Mouse (Mus musculus): ENCODE measurements at regions not wholly inside any gene's neighbourhood (a gene's known extent, or its start where the extent isn't known, plus 50 kb on each side); places are given as distances from the start of the nearest gene placed in this dataset.

DNA sequence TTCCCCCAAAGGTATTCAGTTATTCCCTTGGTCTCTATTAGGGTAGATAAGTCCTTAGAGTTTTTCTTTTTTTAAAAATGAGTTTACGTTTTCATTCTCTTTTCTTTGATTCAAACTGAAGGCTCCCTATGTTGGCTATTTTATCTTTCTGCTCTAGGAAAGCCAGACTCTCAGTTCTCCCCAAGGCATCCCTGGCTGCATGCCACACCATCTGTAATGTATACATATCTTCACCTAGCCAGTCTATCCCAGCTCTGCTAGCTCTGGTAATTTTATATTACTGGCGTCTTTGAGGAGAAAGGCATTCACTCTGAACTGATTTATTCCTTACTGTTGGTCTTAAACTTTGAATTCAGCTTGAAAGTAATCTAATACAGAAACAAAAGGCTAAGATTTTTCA, 65.2 kb upstream of the Cabcoco1 start:
- no peak for DNase-seq (ENCODE audit: extremely low spot score)

DNA sequence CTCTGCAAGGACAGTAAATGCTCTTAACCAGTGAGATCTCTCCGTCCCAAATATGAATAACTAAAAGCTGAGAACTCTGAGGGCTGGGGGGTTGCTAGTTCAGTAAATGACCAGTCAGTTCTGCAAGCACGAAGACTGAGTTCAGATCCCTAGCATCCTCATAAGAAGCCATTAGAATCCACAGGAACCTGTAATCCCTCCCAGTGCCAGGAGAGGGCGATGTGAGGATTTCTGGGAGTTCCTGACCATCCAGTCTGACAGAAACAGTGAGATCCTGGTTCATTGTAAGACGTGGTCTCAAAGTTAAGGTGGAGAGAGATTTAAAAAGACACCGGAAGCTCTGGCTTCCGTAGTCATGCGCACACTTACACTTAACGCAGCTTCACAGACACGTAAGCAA, 70.2 kb upstream of the Cabcoco1 start:
- DNase-seq (ENCODE audit: extremely low spot score): peak; percentile 18

- no peak for DNase-seq (ENCODE audit: extremely low spot score)
These were observed 71.0 kb upstream of the Cabcoco1 start for GRCm38 (mm10) chr10:68612727-68613126.

DNA sequence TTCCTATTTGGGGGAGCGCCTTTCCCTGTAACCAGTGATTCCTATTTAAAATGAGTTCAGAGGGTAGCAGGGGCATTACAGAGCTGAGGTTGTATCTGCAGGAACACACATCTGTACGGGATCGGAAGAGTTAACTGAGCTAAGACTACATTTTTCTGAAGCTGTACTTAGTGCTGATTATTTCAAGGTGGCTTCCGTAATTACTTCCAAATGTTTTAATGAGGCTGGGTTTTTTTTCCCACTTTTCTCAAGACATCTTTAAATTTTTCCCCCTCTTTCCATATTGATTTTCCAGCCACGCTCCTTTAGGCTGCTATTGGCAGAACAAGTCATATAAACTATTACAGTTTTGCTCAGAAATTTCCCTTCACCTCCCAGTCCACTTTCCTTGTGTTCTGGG, 82.1 kb upstream of the Cabcoco1 start:
- no peak for DNase-seq (ENCODE audit: extremely low spot score)

DNA sequence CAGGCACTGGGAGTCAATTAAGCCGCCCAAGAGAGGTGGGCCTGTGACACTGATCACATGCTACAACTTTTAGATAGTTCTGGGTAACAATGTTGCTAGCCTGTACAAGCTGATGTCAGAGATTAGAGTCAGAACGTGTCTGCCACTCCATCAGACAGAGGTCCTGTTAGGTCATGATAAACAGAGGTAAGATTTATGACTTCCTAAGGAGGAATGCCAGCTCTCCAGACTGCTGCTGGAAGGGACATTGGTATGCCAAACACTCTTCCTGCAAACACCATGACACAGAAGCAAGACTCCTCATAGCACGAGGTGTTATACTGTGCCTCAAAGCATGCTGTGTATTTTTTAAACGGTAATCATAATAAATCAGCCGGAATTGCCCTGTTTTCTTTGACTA, 83.6 kb upstream of the Cabcoco1 start:
- no peak for DNase-seq (ENCODE audit: extremely low spot score)

- no peak for DNase-seq (ENCODE audit: extremely low spot score)
These were observed 84.1 kb upstream of the Cabcoco1 start for GRCm38 (mm10) chr10:68625752-68626151.

DNA sequence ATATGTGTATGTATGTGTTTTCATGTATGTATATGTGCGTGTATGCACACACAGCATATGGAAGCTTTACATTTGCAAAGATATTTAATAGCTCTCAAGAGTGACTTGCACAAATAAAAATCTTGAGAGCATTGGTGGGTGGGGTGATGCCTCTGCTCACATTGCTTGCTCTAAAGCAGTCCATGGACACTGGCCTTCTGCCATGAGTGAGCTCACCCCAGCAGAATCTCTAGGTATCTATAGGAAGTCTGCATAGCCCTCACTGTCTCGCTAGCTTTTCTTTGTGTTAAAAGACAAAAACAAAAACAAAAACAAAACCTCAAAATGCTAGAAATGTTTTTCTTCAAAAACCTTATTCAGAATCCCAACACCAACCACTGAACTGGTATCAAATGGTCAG, 87.8 kb upstream of the Cabcoco1 start:
- DNase-seq (ENCODE audit: extremely low spot score): no peak

DNA sequence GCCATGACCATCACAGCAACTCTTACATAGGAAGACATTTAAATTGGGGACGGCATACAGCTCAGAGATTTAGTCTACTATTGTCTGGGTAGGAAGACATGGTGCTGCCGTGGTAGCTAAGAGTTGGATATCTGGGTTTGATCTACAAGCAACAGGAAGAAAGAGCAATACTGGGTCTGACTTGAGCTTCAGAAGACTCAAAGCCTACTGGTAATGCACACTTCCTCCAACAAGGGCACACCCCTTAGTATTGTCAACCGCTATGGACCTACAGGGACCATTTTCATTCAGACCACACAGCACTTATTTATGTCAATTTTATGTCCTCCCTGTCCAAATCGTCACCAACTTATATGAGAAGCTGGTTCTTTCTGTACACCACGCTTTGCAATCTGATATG, 90.3 kb upstream of the Tmem26 start:
- DNase-seq (ENCODE audit: extremely low spot score): no peak

GRCm38 (mm10) chr10:68652700-68653099, 70.7 kb upstream of the Tmem26 start:
- no peak for DNase-seq (ENCODE audit: extremely low spot score)

DNA sequence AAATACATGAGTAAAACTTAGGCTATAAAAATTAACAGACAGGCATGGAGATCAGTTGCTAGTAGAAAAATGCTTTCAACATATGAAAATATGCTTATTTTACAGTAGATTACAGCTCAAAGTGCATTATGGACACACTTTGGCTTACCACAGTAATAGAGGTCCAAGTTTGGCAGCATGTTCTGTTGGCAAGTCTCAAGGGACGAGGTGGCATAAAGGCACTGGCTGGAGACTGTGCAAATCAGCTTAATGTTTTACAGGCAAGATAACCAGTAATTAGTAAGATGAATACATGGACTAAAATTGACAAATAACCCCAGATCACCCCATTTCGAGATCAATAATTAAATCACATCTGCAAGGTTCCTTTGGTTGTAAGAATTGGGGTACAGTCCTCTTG, 68.0 kb upstream of the Tmem26 start:
- DNase-seq (ENCODE audit: extremely low spot score): no peak

DNA sequence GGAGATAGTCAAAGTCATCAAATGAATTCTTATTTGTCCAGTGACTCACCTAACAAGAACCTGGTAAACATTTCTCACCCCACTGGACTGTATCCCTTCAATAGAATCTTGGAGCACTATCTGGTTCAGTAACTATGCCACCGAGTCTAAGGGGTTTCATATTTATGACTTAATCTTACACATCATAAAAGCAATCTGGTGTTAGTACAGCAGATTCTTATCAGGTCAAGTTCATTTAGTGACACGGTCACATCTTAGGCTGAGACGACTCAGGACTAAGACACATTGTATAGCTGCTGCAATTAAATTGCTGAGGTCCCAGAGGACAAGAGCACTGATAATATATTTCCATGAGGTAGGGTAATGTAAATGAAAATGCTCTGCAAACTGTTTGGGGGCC, 57.4 kb upstream of the Tmem26 start:
- DNase-seq (ENCODE audit: extremely low spot score): no peak

- DNase-seq (ENCODE audit: extremely low spot score): no peak
These were observed 54.1 kb upstream of the Tmem26 start for GRCm38 (mm10) chr10:68669330-68669729.

DNA sequence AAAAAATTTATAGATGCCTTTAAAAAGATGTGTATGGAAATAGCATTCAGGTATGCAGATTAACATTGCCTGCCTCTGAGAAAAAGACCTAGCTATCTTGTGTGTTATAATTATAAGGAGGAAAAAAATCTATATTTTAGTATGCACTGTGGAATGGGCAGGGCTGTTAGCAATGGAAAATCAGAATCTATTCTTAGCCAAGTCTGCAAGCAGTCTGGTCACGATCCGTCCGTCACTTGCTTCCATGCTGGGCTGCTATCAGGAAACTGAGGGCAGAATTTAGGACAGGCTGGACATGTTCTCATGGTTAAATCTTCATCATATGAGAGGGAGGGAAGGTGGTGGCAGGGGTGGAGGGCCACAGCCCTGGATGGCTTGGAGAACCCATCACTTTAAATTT, 53.5 kb upstream of the Tmem26 start:
- DNase-seq (ENCODE audit: extremely low spot score): no peak

- no peak for DNase-seq (ENCODE audit: extremely low spot score)
These were observed 51.2 kb upstream of the Tmem26 start for GRCm38 (mm10) chr10:68672291-68672690.

DNA sequence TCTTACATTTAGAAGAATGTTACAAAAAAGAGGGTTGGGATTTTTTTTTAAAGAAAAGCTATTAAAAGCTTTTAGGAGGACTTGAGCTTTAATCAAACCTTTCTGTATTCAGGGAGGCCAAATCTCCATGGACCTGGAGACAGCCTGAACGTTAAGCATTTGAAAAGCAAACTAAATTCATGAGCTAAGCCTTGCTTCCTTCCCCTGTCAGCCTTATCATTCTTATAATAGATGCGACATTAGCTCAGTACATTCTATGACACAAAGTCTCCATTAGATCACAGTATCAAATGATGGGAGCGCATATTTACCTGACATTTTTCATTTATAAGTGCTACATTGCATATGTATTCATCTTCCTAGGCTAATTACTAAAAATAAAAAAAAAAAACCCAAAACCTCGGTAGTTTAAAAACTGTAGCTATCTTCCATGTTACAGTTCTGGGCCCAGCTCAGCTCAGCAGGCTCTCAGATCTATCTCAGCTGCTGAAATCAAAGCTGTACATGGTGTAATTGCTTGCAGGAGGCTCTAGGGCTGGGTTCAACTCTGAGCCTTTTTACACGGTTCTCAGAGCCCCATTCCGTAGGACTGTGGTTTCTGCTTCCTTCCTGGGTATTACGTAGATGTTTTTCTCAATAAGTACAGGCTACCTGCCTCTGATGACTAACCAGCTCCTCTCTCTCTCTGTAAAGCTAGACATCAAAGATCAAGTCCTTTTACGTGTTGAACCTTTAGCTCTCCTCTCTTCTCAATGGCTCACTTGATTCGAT, 50.2 kb upstream of the Tmem26 start:
- DNase-seq (ENCODE audit: extremely low spot score): no peak

Data from embryo, embryonic 9.5 days (tissue).